Mouse (Mus musculus): ENCODE results near the gene Pik3c2b.

Gene Pik3c2b

GRCm38 (mm10) chr1:133084708-133085416, 39.4 kb downstream of the Pik3c2b start:
- in situ Hi-C loops (cut with MboI; ENCODE audit: low pct_unique_long_range_greater_than_20kb in 1 of 2, low sequenced_read_pairs in 2 of 2, unreplicated experiment in 1 of 2) = loop anchor here (5.0 kb wide), 2 partner anchors 33 to 38 kb away; partner anchors contain the start of gene Pik3c2b (in 1 of the 2)

- in situ Hi-C loops (cut with MboI; ENCODE audit: low pct_unique_long_range_greater_than_20kb in 1 of 2, low sequenced_read_pairs in 2 of 2, unreplicated experiment in 1 of 2) = loop anchor here (5.0 kb wide), 2 partner anchors 33 to 38 kb away; partner anchors contain the start of gene Pik3c2b (in 1 of the 2)
Observed at GRCm38 (mm10) chr1:133085417-133085742, 39.9 kb downstream of the Pik3c2b start.

DNA sequence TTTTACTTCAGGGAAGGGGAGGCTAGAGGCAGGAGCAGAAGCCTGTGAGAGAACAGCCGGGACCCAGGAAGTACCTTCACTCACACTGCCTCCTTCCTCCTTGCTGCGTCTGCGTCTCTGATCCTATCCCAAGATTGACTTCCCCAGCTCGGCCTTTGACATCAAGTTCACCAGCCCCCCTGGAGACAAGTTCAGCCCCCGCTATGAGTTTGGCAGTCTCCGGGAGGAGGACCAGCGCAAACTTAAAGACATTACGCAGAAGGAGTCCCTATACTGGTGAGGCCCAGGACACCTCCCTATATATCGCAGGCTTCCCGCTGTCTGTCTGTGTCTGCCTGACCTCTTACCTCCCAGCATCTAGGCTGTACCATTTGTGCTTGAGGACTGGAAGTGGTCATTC, 41.3 kb downstream of the Pik3c2b start:
- in situ Hi-C loops (cut with MboI; ENCODE audit: low pct_unique_long_range_greater_than_20kb in 1 of 2, low sequenced_read_pairs in 2 of 2, unreplicated experiment in 1 of 2) = loop anchor here (5.0 kb wide), 2 partner anchors 35 to 40 kb away; partner anchors contain the start of gene Pik3c2b (in 1 of the 2)

DNA sequence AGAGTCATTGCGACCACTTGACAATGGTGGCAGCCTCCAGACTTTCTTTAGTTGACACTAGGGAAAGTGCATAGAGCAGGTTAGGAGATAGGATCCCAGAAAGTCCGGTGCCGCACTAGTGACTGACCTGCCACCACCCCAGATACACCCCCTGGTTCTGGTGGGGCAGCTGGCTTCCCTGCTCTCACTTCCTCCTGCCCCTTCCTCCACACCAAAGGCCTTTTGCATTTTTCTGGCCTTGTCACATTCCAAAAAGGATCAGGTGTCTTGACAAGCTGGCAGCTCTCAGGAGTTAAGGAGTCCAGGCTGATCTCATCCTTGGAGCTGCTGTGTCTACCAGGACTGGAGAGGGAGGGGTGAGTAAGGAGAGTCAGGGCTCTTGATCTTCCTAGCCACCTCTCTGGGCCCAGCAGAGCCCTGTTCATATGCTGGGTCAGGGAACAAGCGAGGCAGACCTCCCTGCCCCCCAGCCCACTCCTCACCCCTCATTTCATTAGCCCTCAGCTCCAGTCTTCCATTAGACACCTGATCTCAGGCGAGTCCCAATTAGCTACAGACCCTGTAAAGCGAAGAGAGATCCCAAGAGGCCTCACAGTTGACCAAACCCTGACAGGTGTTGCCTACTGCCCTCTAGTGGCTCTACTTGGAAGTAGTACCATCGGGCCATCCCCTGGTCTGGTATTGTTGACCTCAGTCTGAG, 41.9 kb downstream of the Pik3c2b start:
- in situ Hi-C loops (cut with MboI; ENCODE audit: low pct_unique_long_range_greater_than_20kb in 1 of 2, low sequenced_read_pairs in 2 of 2, unreplicated experiment in 1 of 2) = loop anchor here (5.0 kb wide), 2 partner anchors 35 to 40 kb away; partner anchors contain the start of gene Pik3c2b (in 1 of the 2)

- in situ Hi-C loops (cut with MboI; ENCODE audit: low pct_unique_long_range_greater_than_20kb in 1 of 2, low sequenced_read_pairs in 2 of 2, unreplicated experiment in 1 of 2) = loop anchor here (5.0 kb wide), 2 partner anchors 36 to 41 kb away; partner anchors contain the start of gene Pik3c2b (in 1 of the 2)
Observed at GRCm38 (mm10) chr1:133088196-133088595, 42.7 kb downstream of the Pik3c2b start.

GRCm38 (mm10) chr1:133089415-133089814, 43.9 kb downstream of the Pik3c2b start:
- in situ Hi-C loops (cut with MboI; ENCODE audit: low pct_unique_long_range_greater_than_20kb in 1 of 2, low sequenced_read_pairs in 2 of 2, unreplicated experiment in 1 of 2) = loop anchor here (5.0 kb wide), 2 partner anchors 37 to 42 kb away; partner anchors contain the start of gene Pik3c2b (in 1 of the 2)

DNA sequence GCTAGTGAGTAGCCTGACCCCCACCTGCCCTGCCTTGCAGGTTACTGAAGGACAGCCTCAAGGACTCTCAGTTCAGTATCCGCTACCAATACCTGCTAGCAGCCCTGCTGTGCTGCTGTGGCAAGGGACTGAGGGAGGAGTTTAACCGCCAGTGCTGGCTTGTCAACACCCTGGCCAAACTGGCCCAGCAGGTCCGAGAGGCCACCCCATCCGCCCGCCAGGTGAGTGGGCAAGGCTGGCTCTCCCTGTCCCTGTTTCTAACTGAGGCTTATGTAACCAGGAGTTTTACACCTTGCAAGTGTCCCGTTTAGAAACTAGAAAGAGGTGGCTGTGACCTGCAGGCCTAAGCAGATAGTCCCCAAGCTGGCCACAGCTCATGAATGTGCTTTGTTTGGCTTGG, 45.2 kb downstream of the Pik3c2b start:
- in situ Hi-C loops (cut with MboI; ENCODE audit: low pct_unique_long_range_greater_than_20kb in 1 of 2, low sequenced_read_pairs in 2 of 2, unreplicated experiment in 1 of 2) = no loop called here

- in situ Hi-C loops (cut with MboI; ENCODE audit: low pct_unique_long_range_greater_than_20kb in 1 of 2, low sequenced_read_pairs in 2 of 2, unreplicated experiment in 1 of 2) = no loop called here
Observed at GRCm38 (mm10) chr1:133091483-133091882, 46.0 kb downstream of the Pik3c2b start.

DNA sequence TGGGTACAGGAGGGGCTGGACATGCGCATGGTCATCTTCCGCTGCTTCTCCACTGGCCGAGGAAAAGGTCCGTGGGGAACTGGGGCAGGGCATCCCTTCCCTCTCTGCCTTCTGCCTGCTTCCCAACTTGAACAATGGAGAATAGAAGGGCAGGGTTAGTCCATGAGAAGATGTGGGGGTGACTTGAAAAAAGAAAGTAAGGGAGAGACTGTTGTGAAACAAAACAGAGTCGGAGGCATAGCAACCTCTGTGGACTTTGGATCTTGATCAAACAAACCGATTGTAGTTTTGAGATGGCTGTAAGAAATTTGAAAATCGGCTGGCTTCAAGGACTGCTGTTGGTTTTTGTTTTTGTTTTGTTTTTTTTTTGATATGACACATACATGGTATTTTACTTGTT, 48.3 kb downstream of the Pik3c2b start:
- in situ Hi-C loops (cut with MboI; ENCODE audit: low pct_unique_long_range_greater_than_20kb in 1 of 2, low sequenced_read_pairs in 2 of 2, unreplicated experiment in 1 of 2) = no loop called here

- in situ Hi-C loops (cut with MboI; ENCODE audit: low pct_unique_long_range_greater_than_20kb in 1 of 2, low sequenced_read_pairs in 2 of 2, unreplicated experiment in 1 of 2) = no loop called here
Observed at GRCm38 (mm10) chr1:133100980-133101798, 55.7 kb downstream of the Pik3c2b start.

DNA sequence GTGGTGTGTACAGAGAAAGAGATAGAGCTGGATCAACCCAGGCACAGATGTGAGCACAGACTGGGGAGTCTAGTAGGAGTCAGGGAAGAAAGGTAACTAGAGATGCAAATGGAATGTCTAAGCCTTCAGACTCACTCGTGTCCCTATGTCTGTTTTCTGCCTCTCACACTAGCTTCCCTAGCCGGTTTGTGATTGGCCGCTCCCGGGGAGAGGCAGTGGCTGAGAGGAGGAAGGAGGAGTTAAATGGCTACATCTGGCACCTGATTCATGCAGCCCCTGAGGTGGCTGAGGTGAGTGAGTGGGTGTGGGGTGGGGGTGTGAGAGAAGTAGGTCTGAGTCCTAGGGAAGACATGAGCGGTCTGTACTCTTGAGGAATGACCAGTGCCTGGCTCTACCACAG, 56.6 kb downstream of the Pik3c2b start:
- in situ Hi-C loops (cut with MboI; ENCODE audit: low pct_unique_long_range_greater_than_20kb in 1 of 2, low sequenced_read_pairs in 2 of 2, unreplicated experiment in 1 of 2) = no loop called here

GRCm38 (mm10) chr1:133103315-133103714, 57.8 kb downstream of the Pik3c2b start:
- in situ Hi-C loops (cut with MboI; ENCODE audit: low pct_unique_long_range_greater_than_20kb in 1 of 2, low sequenced_read_pairs in 2 of 2, unreplicated experiment in 1 of 2) = no loop called here

DNA sequence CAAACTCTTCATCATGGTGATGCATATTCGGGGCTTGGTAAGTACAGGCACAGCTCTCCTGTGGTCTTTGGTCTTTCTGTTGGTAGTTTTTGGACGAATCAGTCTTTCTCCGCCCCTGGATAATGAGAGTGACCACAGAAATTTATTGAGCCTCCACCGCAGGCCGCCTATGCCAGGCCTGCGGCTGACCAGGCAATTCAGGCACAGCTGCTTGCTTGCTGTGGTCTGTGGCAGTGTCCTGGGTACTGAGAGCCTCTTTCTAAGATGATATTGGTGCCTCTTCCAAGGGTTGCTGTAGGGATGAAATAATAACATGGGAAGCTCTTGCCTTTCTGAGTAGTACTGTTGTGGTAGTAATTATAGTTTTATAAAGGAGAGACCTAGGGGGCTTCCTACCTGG, 58.4 kb downstream of the Pik3c2b start:
- in situ Hi-C loops (cut with MboI; ENCODE audit: low pct_unique_long_range_greater_than_20kb in 1 of 2, low sequenced_read_pairs in 2 of 2, unreplicated experiment in 1 of 2) = no loop called here

DNA sequence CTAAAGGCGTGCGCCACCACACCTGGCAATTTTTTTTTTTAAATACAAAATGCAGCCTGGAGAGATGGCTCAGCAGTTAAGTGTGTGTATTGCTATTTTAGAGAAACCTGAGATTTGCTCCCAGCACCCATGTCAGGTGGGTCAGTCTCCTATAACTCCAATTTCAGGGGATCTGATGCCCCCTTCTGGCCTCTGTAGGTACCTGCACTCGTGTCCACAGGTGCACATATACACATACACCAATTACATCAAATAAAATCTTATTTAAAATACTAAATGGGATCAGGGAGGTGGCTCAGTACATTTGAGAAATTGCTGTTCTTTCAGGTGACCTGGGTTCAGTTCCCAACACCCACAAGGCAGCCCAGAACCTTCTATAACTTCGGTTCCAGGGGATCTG, 70.6 kb downstream of the Pik3c2b start:
- in situ Hi-C loops (cut with MboI; ENCODE audit: low pct_unique_long_range_greater_than_20kb in 1 of 2, low sequenced_read_pairs in 2 of 2, unreplicated experiment in 1 of 2) = no loop called here

GRCm38 (mm10) chr1:133118127-133118526, 72.7 kb downstream of the Pik3c2b start:
- in situ Hi-C loops (cut with MboI; ENCODE audit: low pct_unique_long_range_greater_than_20kb in 1 of 2, low sequenced_read_pairs in 2 of 2, unreplicated experiment in 1 of 2) = no loop called here

DNA sequence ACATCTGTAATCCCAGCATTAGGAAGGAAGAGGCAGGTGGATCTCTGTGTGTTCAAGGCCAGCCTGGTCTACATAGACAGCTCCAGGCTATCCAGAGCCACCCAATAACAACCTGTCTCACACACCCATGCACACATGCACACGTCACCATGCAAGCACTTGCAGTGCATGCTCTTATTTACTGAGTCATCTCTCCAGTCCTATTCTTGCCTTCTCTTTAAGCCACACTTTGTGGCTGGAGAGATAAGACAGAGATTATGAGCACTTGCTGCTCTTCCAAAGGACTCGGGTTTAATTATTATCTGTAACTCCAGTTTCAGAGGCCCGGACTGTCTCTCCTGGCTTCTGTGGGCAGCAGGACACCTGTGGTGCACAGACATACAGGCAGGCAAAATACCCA, 73.4 kb downstream of the Pik3c2b start:
- in situ Hi-C loops (cut with MboI; ENCODE audit: low pct_unique_long_range_greater_than_20kb in 1 of 2, low sequenced_read_pairs in 2 of 2, unreplicated experiment in 1 of 2) = no loop called here

DNA sequence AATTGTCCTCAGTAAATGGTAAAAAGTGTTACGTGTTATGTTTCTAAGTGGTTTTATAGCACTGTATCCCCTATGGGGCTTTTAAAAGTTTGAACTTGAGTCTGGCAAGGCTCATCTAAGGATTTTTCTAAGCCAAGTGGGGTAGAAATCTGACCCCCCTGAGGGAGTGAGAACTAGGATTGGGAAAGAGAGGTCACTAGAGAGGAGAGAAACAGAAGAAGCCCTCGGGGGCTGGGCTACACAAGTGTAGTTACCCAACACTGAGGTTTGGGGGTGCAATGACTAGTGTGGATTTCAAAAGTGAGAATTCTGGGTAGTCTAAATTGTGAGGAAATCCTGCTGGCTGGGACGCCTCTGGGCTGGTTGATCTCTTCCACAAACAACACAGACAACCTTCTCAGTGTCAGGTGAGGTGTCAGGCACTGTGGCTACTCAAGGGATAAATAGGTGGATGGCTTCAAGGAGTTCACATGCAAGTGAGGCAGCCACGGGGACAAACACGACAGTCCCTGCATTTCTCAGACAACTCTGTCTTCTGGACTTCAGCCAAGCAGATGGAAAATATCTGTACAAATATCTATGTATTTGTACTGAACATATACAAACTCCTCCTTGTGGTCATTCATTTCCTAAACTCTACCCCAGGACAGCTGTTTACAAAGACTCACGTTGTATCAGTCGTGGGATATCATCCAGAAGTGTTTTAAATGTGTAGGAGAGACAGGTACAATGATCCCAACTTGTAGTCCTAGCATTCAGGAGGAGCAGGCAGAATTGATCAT, 74.7 kb downstream of the Pik3c2b start:
- in situ Hi-C loops (cut with MboI; ENCODE audit: low pct_unique_long_range_greater_than_20kb in 1 of 2, low sequenced_read_pairs in 2 of 2, unreplicated experiment in 1 of 2) = no loop called here

DNA sequence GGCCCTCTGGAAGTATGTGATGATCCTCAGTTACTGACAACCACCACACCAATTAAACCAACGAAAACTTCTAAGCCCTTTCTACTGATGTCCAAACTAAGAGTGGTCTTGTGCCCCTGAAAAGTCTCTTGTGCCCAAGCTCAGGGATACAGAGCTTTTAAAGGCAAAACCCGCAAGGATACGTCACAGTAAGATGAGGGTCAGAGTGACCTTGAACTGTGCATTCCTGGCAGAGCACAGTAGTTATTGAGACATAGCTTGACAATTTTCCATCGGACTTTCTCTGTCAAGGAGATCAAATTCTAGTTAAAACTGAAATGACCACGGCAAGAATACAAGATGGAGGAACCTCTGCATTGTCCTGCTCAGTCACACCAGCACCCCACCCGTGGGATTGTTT, 75.8 kb downstream of the Pik3c2b start:
- in situ Hi-C loops (cut with MboI; ENCODE audit: low pct_unique_long_range_greater_than_20kb in 1 of 2, low sequenced_read_pairs in 2 of 2, unreplicated experiment in 1 of 2) = no loop called here
